Mouse (Mus musculus) MEL-GATA-1-ER (cell line): ENCODE measurements around the gene Mark3.

Experiments
- DNase-seq: peaks from one replicate; pipeline ENCODE4 v3.0.0-alpha.2; 2012; ENCODE audit warnings: low read depth; ENCODE audit errors: extremely low read depth

The Mark3 gene

GRCm38 (mm10) chr12:111694880-111695804 is 120.8 kb downstream of the Mark3 start:
- DNase-seq = no peak

GRCm38 (mm10) chr12:111696239-111696638 is 121.9 kb downstream of the Mark3 start:
- DNase-seq = no peak

- DNase-seq = no peak
Observed at GRCm38 (mm10) chr12:111697708-111698107, 123.4 kb downstream of the Mark3 start.

- no peak for DNase-seq
Observed at GRCm38 (mm10) chr12:111698346-111698913, 124.1 kb downstream of the Mark3 start.

- DNase-seq = no peak
Observed at GRCm38 (mm10) chr12:111699542-111699941, 125.2 kb downstream of the Mark3 start.

GRCm38 (mm10) chr12:111700920-111701458 is 126.7 kb downstream of the Mark3 start:
- DNase-seq = no peak

- no peak for DNase-seq
Observed at GRCm38 (mm10) chr12:111703301-111703700, 129.0 kb downstream of the Mark3 start.

GRCm38 (mm10) chr12:111704609-111705008 is 130.3 kb downstream of the Mark3 start:
- no peak for DNase-seq

- no peak for DNase-seq
Observed at GRCm38 (mm10) chr12:111705186-111705973, 131.1 kb downstream of the Mark3 start.
